Mouse (Mus musculus): ENCODE measurements around the gene Rims4.

Gene Rims4

DNA sequence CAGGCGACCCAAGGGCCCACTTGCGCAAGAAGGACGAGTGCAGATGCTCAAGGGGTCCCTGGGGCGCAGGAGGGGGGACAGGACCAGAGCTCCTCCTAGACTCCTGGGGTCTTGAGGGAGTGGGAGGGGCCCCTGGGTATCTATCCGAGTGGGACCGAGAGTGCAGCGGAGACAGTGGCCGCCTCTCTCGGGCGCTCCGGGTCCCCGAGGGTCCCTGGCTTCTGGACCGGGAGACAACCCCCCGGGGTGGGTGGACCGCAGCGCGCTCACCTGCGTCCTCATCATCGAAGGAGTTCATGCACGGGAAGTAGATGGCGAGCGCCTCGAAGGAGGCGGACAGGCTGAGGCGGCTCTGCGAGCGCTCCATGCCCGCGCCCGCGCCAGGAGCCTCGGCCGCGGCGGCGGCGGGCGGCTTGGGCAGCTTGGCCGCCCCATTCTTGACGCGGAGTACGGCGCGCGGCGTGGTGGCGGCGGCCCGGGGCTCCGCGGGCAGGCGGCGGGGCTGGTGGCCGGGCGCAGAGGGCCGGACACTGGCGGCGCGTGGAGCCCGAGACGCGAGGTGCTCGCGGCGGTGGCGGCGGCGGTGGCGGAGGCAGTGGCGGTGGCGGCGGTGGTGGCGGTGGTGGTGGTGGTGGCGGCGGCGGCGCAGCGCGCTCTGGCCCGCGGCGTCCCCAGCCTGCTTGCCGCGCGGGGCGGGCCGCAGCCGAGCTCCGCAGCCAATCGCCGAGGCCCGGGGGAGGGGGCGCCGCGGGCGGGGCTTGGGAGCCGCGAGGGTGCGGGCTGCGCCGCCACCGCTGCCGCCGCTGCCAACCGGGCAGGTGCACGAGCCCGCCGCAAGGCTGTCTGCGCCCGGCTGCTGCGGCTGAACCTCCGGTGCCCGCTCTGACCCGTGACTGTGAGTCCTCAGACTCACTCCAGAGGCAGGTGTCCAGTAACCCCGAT lies at the start of gene Rims4:
Gene Rims4, minus strand, starts transcription at position 367 of the 942 bp plus-strand sequence.
- DNase-seq (ENCODE audit: low spot score) = peak; percentile 81

- no peak for DNase-seq (ENCODE audit: low spot score)
Observed at GRCm38 (mm10) chr2:163965706-163966105, 47.2 kb upstream of the Rims4 start.

DNA sequence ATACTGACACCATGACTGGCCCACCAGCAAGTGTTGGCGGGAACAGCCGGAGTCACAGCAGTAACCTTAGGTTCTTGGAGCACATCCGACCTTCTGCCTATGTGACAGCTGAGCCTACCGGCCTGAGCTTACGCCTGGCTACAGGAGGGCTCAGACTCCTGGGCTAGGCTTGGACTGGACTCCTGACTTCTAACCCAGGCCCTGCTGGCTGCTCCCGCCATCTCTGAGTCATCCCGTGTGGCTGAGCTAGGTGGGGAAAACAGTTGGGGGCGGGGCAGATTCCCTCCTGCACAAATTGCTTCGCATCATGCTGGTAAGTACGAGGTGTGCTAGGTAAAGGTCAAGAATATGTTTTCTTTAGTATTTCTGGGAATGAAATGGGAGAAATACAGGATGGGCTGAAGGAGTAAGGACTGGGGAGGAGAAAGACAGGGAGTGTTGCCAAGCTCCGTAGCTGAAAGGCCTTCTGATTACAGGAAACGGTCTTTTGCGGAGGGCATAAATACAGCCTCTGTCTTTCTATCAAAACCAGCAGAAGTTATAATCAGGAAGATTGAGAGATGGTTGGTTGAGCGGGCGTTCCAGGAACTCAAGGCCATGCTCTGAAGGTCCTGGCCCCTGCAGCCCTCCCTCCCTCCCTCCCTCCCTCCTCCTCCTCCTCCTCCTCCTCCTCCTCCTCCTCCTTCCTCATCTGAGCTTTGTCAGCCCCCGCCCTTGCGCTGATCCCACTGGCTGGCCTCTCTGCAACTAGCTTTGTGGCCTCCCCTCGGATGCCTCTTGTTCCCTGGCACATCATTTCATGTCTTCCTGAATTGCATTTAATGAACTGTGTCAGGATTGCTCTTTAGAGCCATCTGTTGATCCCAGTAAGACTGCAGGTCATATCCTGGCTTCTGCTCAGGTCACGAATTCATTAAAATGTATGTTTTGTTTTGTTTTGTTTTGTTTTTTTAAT lies 46.4 kb upstream of the Rims4 start:
- DNase-seq (ENCODE audit: low spot score) = peak; percentile 22

GRCm38 (mm10) chr2:163953622-163954310 lies 35.3 kb upstream of the Rims4 start:
- no peak for DNase-seq (ENCODE audit: low spot score)

GRCm38 (mm10) chr2:163951770-163952169 lies 33.3 kb upstream of the Rims4 start:
- DNase-seq (ENCODE audit: low spot score) = peak; percentile 63

DNA sequence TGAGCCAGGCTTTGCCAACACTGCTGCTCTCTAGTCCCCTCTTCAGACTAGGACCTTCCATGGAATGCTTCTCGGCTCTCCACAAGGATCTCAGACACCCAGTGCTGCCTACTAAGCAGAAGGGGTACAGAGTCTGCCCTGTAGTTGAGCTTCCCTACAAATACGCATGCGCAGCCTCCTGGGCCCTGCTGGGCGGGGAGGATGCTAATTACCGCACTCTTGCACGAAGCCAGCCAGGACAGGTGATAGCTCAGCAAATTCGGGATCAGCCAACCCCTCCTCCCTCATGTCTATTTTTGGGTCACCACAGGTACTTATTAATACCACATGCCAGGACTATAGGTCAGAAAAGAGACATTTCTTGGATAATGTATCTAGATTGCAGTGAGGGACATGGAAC lies 29.5 kb upstream of the Rims4 start:
- no peak for DNase-seq (ENCODE audit: low spot score)

- peak; percentile 50 for DNase-seq (ENCODE audit: low spot score)
Observed at GRCm38 (mm10) chr2:163946221-163946620, 27.7 kb upstream of the Rims4 start.

DNA sequence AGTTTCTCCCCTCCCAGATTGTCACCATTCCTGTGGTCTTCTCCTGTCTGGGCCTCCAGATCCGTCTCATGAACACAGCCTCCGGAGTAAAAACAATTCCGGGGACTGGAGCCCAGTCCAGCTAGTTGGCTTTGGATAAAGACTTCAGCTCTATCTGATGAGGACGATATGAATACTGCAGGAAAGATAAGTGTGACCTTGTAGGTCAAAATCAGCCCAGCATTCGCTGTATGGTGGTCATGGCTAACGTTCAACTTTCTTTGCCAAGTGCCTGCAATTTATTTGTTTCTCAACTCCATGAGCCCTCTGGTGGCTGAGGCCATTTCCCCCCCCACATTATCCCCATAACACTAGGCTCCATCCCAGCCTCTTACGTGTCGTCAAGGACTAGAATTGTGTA lies 26.0 kb upstream of the Rims4 start:
- peak; percentile 30 for DNase-seq (ENCODE audit: low spot score)

GRCm38 (mm10) chr2:163943056-163943455 lies 24.6 kb upstream of the Rims4 start:
- DNase-seq (ENCODE audit: low spot score) = no peak

- DNase-seq (ENCODE audit: low spot score) = peak; percentile 46
Observed at GRCm38 (mm10) chr2:163939522-163939921, 21.0 kb upstream of the Rims4 start.

DNA sequence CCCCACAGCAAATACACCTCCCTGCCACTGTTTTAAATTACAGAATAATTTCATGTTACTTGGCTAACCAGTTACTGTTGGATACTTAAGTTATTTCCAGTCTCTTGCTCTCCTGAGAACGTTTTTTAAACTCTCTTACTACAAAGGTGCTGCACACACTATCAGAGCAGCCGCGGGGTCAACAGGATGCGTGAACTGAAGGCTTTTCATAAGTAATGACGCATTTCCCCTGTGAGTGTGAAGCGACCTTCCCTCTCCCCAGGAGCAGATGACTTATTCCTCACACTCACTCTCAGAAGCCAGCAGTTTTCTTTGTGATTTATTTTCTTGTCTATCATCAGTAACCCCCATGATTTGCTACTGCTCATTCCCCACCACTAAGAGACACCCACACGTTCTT lies 13.7 kb upstream of the Rims4 start:
- no peak for DNase-seq (ENCODE audit: low spot score)

DNA sequence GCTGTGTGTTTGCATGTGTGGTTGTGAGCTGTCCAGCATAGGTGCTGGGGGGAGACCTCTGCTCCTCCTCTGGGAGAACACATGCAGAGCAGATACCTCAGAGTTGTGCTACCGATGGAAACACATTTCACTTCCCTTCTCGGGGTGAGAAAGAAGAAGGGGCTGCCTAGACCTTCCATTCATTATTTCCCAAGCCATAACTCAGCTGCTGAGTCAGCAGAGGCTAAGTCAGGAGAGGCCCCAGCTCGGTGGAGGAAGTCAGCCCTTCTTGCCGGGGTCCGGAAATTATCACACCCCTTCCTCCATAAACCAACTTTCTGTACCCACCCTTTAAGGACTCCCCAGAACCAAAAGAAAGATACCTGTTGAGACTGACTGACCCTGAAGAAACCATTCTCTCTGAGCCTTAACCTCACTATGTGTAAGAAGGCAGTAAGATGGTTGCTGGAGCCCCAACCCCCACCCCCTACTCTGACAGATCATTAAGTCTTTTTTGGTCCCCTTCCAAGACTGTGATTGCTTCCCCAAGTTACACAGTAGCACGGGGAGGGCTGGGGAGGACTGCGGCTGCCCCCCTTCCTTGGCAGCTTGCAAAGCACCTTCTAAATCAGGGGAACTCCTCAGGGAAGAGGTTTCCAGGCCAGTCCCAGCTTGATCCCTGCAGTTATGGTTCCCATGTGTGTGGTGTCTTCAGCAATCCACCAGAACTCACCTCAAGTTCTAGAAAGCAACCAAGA lies 10.1 kb upstream of the Rims4 start:
- DNase-seq (ENCODE audit: low spot score) = no peak

- DNase-seq (ENCODE audit: low spot score) = no peak
Observed at GRCm38 (mm10) chr2:163925044-163925443, 6.6 kb upstream of the Rims4 start.

DNA sequence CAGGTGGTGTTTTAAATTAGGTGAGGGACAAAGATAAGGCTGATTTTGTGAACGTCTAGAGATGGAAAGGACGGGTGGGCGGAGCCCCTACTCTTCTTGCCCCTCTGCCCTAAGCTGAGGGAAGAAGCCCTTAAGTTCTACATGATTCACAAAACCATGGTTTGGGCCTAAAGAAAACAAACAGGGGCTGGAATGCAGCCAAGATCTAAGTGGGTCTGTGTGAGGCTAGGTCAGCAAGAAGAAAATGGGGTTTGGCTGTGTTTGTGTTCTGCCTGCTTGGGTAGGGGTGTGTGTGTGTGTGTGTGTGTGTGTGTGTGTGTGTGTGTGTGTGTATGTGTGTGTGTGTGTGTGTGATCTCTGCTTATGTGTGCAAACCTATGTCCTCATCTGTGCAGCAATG lies 6.0 kb upstream of the Rims4 start:
- DNase-seq (ENCODE audit: low spot score) = no peak

- no peak for DNase-seq (ENCODE audit: low spot score)
Observed at GRCm38 (mm10) chr2:163923113-163923512, 4.6 kb upstream of the Rims4 start.

GRCm38 (mm10) chr2:163919581-163919980 lies 1.1 kb upstream of the Rims4 start:
- DNase-seq (ENCODE audit: low spot score) = no peak

DNA sequence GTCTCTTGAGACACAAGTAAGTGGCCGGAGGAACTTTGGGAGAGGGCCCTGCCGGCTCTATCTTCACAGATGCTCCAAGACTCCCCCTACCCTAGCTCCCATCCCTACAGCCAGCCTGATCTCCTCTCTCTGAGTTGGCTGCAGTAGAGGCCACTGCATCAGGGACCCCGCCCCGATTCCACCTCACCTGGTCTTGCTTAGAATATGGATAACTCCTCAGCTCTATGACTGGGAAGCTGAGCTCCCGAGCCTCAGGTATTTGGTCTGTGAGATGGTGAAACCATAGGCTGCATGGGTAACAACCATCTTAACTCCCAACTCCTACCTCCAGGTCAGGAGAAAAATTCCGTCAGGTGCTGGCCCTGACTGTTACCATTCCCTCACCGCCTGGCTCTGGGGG lies 1.8 kb downstream of the Rims4 start:
- DNase-seq (ENCODE audit: low spot score) = no peak

GRCm38 (mm10) chr2:163915294-163915791 lies 3.1 kb downstream of the Rims4 start:
- DNase-seq (ENCODE audit: low spot score) = peak; percentile 27

GRCm38 (mm10) chr2:163914107-163914506 lies 4.4 kb downstream of the Rims4 start:
- DNase-seq (ENCODE audit: low spot score) = peak; percentile 22

DNA sequence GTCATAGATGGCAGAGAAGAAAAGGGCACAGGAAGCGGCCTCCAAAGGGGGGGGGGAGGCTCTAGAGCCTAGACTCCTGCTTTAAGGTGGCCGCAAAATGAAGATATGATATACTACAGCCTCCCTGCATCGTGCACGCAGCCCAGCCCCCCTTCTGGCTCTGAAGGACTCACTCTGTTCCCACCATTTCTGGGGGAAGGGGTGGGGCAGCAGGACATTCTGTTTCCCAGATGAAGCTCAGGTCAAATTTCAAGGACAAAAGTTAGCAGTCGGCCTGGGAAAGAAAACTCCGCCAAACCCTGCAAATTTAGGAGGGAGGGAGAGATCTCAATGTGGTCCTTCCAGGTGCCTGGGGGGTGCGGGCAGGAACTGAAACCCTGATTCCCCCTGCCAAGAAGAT lies 4.8 kb downstream of the Rims4 start:
- no peak for DNase-seq (ENCODE audit: low spot score)

GRCm38 (mm10) chr2:163911826-163912444 lies 6.5 kb downstream of the Rims4 start:
- DNase-seq (ENCODE audit: low spot score) = no peak

All from ovary, postnatal 36 days (tissue).